Mouse (Mus musculus) adrenal gland, adult (tissue): ENCODE results near the gene Tmem183a.

ENCODE experiments used
- DNase-seq, 2 experiments: peaks; one replicate each; pipeline ENCODE4 v3.0.0; 2022 to 2023; ENCODE audit warnings: low spot score in 1 of 2; ENCODE audit not compliant: inconsistent age in 2 of 2

Tmem183a gene

DNA sequence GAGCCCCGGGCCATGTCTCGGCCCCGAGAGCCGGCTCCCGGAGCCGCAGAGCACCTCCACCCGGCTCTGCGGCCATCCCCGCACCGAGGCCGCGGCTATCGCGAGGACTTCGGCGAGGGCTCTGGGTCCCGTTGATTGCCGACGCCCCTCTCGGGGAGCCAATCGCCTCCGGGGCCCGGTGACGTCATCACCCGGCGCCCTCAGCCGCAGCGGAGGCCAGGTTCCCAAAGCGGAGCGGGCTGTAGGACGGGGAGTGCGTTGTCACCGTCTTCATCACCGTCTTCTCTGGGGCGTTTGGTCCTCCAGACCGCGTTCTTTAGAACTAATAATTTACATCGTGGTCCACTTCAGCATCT lies at the start of gene Tmem183a:
Gene Tmem183a, minus strand, starts transcription at position 123 of the 356 bp plus-strand sequence.
- peak; percentile 98 to 99 for DNase-seq

DNA sequence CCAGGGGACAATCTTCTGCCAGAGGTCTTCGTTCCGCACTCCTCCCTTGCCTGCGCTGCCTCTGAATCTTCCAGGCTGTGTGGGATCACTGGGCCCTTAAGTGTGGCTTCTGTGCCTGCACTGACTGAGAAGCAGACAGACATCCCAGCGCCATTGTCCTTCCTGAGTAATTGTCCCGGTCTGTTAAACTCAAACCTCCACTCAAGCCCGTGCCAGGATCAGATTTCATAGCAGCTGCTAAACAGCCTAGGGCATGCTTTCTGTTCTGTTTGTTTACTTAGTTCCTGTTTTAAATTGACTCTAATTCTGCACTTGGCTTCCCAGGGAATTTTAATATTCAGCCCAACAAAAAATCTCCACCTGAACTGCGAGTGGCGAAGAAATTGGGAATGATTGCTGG lies 46.3 kb upstream of the Tmem183a start:
- no peak for DNase-seq

DNA sequence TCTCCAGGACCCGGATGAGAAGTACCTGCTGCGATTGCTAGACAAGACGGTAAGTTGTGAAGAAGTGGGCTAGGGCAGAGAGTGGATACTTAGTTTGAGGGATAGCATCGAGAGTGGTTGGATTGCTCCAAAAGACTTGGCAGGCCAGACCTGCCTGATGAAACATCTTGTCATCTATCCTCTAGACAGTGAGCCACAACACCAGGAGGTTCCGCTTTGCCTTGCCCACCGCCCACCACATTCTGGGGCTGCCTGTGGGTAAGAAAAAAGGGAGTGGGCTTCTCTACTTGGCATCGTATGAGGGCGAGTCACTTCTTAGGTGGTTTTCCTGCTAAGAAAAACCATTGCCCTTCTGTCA lies 44.6 kb upstream of the Tmem183a start:
- DNase-seq: no peak

DNA sequence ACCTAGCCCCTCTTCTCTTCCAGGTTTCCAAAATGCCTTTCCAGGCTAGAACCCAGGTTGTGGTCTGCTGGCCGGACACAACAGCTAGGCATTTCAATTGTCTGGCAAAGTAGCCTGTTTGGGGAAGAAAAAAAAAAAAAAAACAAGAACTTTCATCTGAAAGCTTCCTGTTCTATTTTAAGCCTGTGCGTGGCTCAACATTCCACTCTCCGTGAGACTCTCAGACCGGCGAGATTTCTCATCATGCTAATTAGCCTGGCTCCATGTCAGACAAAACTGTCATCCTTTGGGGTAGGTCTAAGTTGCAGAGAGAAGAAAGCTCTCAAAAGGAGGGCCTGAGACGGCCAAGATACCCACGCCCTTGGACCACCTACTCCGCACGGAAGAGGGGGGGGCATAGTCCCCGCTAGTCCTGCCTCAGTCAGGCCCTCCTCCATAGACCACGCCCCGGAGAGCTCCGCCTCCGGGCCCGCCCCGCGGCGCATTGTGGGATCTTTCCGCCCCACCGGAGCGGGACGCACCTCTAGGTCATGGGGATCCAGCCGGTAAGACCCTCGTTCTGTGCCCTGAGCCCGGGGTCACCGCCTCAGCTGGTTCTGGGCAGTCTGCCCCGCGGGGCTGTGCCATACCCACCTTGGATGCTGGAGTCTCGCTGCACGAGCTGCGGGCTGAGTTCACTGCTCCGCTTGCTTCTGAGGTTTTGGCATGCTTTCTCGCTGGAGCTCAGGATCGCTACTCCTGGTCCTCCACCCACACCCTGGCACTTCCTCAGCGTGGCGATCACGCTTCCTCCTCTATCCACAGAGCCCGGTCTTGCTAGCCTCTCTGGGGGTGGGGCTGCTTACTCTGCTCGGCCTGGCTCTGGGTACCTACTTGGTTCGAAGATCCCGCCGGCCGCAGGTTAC lies 44.0 kb upstream of the Tmem183a start, which contains the start of gene Cyb5r1:
Gene Cyb5r1, plus strand, starts transcription at position 51 of the 905 bp plus-strand sequence.
- peak; percentile 87 to 95 for DNase-seq

DNA sequence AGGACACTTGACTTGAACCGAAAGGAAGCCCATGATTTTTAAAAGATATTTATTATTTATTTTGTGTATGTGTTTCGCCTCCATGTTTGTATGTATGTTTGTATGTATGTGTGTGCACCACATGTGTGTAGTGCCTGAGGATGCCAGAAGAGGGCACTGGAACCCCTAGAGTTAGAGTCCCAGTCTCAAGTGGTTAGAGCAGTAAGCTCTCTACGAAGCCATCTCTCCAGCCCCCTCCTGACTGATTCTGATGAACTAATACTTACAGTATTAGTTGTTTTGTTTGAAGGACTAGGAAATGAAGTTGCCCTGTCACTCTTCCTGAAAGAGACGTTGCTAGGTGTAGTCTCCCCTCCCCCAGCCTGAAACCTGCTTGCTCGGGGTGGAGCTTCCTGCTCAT lies 38.0 kb upstream of the Tmem183a start:
- DNase-seq: no peak

DNA sequence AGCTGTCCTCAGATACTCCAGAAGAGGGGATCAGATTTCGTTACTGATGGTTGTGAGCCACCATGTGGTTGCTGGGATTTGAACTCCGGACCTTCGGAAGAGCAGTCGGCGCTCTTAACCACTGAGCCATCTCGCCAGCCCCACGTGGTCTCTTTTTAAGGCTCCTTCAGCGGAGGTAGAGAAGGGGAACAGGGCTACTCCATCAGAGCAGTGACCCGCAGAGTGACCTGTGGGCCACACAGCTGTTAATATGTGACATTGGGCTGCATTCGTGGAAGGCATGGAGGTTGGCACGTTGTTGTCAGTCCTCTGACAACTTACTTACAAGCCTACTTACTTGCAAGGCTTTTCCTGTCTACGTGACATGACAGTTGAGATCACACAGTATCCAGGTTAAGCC lies 36.4 kb upstream of the Tmem183a start:
- no peak for DNase-seq

DNA sequence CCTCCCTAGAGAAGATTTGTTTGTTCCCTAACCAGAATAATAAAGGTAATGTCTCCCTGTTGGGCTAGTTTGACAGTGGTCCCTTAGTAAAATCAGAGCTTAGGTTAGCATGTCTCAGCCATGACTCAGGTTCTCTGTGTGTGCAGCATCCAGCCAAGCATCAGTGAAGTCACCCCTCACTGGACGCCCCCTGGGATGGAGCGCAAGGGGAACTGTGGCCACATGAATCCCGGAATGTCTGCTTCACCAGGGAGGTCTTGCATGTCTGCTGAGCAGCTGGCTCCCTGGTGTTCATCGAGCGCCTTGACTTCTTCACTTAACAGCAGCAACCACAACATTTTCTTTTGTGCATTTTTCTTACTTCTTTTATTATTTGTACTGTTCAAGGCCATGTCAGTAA lies 32.0 kb upstream of the Tmem183a start:
- no peak for DNase-seq

DNA sequence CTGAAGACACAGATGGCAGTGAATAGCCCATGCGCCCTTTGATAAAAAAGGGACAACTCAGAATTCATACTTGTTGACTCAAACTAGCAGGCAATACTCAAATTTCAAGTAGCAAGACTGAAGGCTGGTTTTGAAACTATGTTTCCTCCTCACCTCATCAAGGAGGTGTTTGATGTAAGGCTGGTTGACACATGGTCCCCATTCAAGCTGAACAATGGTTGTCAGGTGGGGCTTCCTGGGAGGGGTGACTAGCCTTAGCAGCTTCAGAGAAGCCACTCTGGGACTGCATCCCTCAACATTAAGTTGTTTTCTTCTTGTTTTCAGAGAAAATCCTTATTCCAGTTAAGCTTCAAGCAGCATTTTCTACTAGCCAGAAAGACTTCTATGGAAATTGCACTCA lies 23.9 kb upstream of the Tmem183a start, which contains the start of gene 4933406M09Rik:
Gene 4933406M09Rik, plus strand, starts transcription at position 275 of the 400 bp plus-strand sequence.
- no peak for DNase-seq

DNA sequence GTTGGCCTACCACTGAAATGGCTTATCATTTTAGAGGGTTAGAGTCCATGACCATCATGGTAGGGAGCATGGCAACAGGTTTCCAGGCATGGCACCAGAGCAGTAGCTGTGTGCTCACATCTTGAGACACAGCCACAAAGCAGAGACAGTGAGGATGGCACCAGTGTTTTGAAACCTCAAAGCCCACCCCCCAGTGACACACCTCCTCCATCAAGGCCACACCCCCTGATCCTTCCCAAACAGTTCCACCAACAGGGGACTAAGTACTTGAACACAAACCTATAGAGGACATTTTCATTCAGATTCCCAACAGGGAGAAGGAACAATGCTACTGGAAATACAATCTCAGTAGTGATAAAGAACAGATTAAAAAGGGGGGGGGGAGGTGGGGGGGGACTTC lies 23.4 kb upstream of the Tmem183a start:
- DNase-seq: no peak

DNA sequence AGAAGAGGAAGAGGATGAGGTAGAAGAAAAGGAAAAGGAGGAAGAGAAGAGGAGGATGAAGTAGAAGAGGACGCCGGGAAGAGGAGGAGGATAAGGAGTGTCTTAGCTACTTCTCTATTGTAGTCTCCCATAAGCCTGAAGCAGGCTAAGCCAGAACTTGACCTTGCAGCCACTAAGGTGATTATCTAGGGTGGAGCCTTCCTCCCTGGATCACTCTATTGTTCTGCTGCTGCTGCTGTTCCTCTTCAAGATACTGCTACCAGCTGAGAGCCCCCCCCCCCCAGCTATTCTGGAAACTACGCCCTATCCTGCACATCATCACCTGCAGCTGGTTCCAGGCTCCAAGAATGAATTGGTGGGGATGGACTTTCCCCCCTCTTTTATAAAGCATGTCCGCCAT lies 22.8 kb upstream of the Tmem183a start:
- DNase-seq: no peak

DNA sequence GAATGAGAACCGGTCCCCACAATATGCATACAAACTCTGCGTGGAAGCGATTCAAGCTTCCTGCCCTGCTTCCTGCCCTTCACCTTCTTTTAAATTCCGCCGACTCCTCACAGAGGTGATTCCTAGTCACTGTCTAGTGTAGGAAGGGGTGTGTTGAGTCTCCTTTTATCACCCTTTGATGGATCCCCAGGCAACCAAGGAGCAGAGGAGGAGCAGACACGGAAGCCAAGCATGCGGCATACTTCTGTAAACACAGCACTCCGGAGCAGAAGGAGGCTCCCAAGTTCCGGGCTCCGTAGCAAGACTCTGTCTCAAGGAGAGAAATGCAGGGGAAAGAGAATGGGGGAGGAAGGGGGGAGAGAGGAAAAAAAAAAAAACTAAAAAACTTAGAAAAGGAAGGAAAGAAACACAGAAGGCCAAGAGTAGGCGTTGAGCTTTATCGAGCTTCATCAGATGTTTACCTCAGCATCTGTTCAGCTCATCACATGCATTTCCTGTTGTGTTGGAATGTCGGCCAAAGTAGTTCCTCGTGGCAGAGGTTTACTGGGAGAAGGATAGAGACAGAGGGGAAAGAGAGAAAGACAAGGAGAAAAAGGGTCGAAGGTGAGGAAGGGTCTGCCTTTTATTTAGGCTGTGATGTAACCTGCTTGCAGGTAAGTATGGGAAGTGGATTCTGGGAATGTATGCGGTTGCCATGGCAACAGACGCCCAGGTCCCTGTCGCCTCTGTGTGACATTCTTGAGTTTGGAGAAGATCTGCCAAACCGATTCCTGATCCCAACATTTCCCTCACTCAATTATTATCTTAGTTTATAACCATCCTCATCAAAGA lies 20.2 kb upstream of the Tmem183a start:
- DNase-seq: peak in 1 of 2 experiments; percentile 28

DNA sequence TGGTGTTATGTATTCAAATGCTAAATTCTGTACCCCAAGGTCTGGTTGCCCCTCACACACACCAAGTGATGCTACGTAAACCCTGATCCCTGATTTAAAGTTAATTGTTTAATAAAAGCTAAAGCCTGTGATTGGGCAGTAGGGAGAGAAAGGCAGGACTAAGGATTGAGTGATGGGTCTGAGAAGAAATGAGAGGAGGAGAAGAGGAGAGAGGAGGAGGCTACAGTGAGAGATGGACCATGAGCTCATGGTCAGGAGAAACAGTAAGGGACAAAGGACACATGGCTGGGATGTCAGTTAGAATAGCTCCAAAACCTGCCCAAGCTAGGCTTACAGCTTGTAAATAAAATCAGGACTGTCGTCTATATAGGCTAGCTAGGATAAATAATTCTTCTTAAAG lies 19.3 kb upstream of the Tmem183a start:
- no peak for DNase-seq

DNA sequence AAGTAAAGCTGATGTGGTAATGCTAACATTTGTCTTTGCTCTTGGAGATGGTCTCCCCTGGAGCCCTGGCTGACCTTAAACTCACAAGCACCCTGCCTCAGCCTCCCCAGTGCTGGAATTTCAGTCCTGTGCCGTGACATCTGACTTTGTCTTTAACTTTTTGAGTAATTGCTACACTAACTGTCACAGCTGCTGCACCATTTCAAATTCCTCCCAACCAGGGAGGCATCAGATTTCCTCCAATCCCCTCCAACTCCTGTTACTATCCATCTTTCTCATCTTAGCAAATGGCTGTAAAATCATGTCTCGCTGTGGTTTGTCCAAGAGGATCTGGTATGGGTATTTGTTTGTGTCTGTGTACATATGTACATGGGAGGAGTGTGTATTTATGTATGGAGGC lies 12.3 kb upstream of the Tmem183a start:
- DNase-seq: no peak

DNA sequence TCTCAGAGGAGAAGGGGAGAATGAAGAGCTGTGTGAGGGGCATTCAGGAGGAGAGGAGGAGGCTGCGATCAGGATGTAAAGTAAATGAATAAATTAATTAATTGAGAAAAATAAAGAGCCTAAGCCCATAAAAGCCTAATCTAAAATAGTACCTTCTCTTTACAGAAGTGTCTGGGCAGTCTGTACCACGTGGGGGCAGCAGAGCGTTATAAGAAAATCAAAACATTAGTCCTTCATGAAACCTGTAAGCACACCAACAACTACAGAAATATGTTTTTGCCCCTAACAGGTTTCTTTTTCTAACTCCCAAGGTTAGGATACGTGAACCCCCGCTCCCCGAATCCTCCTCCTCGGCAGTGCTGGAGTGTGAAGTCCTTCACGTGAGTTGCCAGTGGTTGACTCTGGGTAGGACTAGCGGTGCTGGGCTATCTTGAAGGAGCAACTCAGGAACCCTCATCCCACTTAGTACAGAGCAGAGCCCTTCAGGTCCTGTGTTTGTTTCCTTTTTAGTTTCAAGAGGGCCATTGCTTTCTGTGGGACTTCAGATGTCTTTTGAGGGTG lies 7.1 kb upstream of the Tmem183a start:
- DNase-seq: peak; percentile 54 to 87

DNA sequence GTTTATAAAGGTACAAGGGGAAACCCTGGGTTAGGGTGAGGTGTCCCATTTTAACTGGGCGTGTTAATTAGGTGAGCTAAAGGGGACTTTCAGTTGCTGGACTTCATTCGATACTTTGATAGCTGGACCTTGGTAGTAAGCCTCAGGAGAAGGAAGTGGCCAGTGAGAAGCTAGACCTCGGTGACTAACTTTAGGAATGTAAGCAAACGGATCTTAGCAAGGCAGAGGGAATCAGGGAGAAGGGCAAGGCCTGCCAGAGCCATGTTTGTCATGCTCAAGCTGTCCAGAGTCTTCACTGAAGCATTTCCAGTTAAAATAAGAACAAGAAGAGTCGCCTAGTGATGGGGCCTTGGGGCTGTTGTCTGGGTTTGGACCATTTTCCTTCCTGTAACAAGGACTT lies 3.7 kb upstream of the Tmem183a start:
- no peak for DNase-seq

DNA sequence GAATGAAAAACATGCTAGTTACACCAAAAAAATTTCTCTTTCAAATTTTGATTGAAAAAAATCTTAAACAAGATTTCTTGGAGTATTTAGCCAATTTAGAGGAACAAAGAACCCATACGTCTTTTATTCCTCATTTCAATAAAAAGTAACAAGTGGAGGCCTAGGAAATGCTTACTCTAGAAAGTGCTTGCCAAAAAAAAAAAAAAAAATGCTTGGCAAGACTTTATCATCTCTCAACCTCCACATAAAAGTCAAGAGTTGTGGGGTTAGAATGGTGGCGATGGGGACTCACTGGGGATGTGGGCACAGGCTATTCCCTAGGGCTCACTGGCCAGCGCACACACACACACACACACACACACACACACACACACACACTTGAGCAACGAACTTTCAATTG lies 1.4 kb upstream of the Tmem183a start:
- no peak for DNase-seq

DNA sequence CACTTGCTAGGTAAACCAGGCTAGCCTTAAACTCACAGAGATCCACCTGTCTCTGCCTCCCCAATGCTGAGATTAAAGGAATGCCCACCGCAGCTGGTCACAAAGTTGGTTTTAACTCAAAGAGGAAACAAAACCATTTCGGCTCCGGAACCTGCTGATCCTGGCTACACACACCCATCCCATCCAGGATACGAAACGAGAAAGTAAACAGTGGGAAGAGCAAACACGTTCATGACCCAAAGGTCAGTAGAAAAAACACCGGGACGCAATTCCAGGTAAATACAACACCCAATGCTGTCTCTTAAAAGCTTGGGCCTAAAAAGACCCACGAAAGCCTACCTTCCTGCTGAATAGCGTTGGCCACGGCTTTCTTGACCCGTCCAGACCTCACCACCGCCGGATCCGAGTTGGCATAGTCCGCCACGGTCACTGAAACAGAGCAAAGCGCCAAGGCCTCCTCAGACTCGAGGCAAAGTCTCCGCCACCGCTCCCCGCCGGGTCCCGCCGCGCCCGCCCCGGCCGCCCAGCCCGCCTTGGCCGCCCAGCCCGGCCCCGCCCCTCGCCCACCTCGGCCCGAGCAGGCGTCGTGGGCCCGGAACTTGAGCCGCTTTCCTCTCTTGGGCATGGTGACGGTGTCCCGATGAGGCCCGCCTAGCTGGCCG lies 453 bp downstream of the Tmem183a start:
- no peak for DNase-seq

DNA sequence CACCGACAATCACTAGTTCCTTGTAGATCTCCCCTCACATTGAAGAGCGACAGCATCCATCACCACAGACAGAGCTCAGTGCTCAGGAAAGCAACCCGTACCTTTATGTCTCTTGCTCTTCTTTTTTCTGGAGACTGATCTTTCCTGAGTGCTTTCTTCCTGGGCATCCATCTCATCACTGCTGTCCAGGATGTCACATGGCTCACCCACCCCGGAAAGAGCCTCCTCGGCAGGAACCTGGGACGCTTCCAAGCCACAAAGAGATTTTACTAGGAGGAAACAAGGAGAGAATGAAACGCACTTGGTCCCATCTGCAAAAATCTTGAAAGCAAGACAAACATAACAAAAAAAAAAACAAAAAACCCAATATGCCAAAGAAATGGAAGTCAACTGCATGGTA lies 1.1 kb downstream of the Tmem183a start:
- no peak for DNase-seq

DNA sequence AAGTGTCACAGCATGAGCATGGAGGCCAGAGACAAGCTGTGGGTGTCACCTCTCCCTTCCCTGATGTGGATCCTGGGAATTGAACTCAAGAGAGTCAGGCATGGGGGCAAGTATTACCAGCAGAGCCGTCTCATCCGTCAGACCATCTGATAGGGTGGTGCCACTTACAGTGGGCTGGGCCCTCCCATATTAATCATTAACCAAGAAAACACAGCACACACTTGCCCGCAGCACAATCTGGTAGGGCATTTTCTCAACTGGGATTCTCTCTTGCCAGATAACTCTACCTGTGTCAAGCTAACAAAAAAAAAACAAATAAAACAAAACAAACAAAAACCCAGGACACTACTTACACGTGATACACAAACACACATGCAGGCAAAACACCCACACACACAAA lies 4.3 kb downstream of the Tmem183a start:
- DNase-seq: no peak

DNA sequence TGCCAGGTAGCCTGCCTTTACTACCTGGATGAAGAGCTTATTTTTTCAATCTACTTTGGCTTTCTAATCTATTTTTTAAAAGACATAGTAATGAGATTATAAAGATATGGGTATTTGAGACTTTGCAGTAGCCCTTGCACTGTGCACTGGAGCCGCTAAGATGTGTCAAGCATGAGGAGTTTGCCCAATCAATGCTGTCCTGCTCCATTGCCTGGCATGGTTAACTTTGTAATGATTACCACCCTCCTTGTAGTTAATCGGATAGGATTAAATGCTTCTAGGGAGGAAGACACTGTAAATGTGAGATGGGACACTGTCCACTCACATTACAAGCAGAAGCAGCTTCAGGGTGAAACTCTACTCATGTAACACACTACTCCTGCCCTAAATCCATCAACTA lies 8.5 kb downstream of the Tmem183a start:
- DNase-seq: no peak

DNA sequence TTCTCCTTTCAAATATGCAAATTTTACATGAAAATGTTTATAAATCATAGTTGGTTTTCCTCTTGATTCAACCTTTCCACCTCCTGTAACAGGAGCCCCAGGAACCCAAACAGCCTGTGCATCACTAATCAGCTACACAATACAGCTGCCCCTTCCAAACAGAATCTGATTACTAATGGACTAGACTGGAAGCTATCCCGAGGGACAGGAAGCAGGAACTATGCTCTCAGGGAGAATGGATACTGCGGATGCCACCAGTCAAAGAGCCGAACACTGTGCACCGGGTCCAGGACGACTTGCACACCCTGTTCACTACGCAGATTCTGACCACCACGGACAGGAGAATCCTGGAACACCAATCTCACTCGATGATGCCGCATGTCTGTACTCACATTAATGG lies 14.0 kb downstream of the Tmem183a start:
- DNase-seq: no peak
